Mouse (Mus musculus) small intestine, adult 2 months (tissue): ENCODE data around the gene Lysmd4.

Source experiments
- CTCF ChIP-seq: fragments of 200-500 bp; IDR thresholded peaks from 2 replicates; pipeline ENCODE4 v1.5.1; 2012; ENCODE audit warnings: low read depth, mild to moderate bottlenecking, control low read depth, inconsistent platforms, low read length, moderate library complexity, mixed read lengths; ENCODE audit not compliant: insufficient replicate concordance, insufficient read length; ENCODE audit errors: extremely low read depth
- POLR2A ChIP-seq: fragments of 200-500 bp; IDR thresholded peaks from 2 replicates; pipeline ENCODE4 v1.6.1; 2012; ENCODE audit warnings: low read depth, mild to moderate bottlenecking, control low read depth, inconsistent platforms, low read length, moderate library complexity

GRCm38 (mm10) chr7:67246067-67246466 is 23.7 kb downstream of the Lysmd4 start:
- TF ChIP-seq CTCF (no peak), POLR2A (no peak)
